Mouse (Mus musculus): ENCODE results near the gene 1700074P13Rik.

GRCm38 (mm10) chr6:40890973-40891372 is 49.4 kb downstream of the 1700074P13Rik start:
- no peak for TF ChIP-seq CTCF (IDR thresholded peaks at IDR 0.05; ENCODE audit: low read depth)
- TF ChIP-seq EP300 (IDR thresholded peaks at IDR 0.05; ENCODE audit: low read depth): no peak
